Mouse (Mus musculus): ENCODE data around the gene Lce3b. TPM values are rescaled to one million over a fixed set of nuclear protein-coding genes. Genes with fewer than 3 reads are reported as not detected.
A peak's percentile ranks its signal among the peaks of the same experiment; 100 is the strongest.

Gene Lce3b
- not detected for total RNA-seq (2021)
- long read RNA-seq, experiment 1 = 0 reads
- long read RNA-seq, experiment 2 = 0 reads

- DNase-seq (ENCODE audit: low spot score in 2 of 2) = no peak
Measured at GRCm38 (mm10) chr3:92932679-92933078, at the start of gene Lce3b. Lce3b (plus strand) TSS chr3:92932979.

GRCm38 (mm10) chr3:92894063-92894462 lies 38.7 kb upstream of the Lce3b start:
- no peak for DNase-seq (ENCODE audit: low spot score in 2 of 2)

DNA sequence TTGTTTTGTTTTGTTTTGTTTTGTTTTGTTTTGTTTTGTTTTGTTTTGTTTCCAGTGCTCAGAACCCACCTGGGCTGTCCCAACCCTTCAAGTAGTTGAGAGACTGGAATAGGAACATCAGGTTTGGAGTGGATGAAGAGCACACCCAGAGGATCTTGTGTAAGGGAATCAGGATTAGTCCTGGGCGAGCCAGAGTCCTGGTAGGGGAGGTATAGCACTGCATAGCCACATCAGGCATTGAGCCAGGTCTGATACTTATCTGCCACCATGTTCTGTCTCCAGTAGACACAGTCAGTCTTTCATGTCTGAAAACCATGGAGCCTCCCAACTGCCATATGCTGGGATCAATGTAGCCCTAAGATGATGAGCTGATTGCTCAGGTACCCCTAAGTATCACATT lies 38.3 kb upstream of the Lce3b start:
- DNase-seq (ENCODE audit: low spot score in 2 of 2) = no peak

GRCm38 (mm10) chr3:92902992-92903391 lies 29.8 kb upstream of the Lce3b start:
- DNase-seq (ENCODE audit: low spot score in 2 of 2) = peak; percentile 27 to 45

- DNase-seq (ENCODE audit: low spot score in 2 of 2) = no peak
Measured at GRCm38 (mm10) chr3:92903640-92904039, 29.1 kb upstream of the Lce3b start.

GRCm38 (mm10) chr3:92905182-92905581 lies 27.6 kb upstream of the Lce3b start:
- no peak for DNase-seq (ENCODE audit: low spot score in 2 of 2)

GRCm38 (mm10) chr3:92907571-92907970 lies 25.2 kb upstream of the Lce3b start:
- DNase-seq (ENCODE audit: low spot score in 2 of 2) = peak in 1 of 2 experiments; percentile 2

DNA sequence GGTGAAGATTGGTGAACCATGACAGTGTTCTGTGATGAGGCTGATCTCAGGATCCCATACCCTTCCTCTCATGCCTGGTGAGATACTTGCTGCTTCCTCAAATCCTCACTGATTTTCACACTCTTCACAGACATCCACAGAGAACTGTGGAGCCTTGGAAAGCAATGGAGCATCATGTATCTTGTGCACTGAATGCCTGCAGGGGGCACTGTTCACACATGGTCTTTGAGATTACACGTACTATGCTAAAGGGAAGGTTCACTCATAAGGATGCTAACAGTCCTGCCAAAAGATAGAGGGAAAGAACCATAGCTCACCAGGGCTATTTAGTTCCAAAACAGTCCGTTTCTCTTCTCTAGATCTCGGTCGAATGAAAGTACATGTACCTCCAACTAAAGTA lies 12.4 kb upstream of the Lce3b start:
- DNase-seq (ENCODE audit: low spot score in 2 of 2) = peak; percentile 12 to 20

DNA sequence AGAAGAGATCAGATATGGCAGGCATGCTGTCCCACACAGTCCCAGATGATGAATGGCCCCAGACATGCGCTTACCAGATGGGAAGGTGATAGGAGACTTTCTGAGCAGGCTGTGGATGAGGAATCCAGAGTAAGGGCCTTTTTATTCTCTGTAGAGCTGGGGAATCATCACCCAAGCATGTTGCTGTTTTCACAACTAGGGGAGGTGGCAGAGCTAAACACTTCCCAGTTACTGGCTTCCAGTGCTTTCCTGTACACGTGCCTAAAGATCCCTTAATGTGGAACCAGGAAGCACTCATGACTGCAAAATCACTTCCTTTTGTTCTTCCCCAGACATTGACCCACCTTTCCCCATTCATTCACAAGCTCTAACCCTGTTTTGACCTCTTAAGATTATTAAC lies 6.6 kb upstream of the Lce3b start, which contains the start of gene Lce3a:
Gene Lce3a, minus strand, starts transcription at position 101 of the 400 bp plus-strand sequence.
- DNase-seq (ENCODE audit: low spot score in 2 of 2) = no peak

DNA sequence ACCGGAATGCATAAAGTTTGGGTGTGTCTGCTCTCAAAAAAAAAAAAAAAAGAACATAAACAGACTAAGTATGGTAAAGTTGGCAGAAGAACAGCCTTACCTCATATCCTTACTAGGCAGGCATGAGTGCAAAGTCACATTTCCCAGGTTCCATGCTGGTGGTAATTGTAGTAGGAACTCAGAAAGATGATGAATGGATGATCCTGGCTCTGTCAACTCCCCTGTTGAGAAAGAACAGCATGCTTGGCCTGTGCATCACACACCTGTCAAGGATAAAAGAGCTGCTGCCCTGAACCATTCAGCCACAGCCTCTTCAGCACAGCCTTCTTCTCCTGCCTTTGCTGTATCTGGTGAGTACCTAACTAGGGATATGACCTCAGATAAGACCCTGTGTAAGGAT lies 11.4 kb downstream of the Lce3b start, which contains the start of gene Lce3c:
Gene Lce3c, plus strand, starts transcription at position 301 of the 400 bp plus-strand sequence.
- DNase-seq (ENCODE audit: low spot score in 2 of 2) = no peak

GRCm38 (mm10) chr3:92957090-92957489 lies 24.3 kb downstream of the Lce3b start, which contains the start of gene Lce3d:
Lce3d (plus strand) TSS chr3:92957390.
- no peak for DNase-seq (ENCODE audit: low spot score in 2 of 2)

GRCm38 (mm10) chr3:92966761-92967160 lies 34.0 kb downstream of the Lce3b start, which contains the start of gene Lce3e:
Lce3e (plus strand) TSS chr3:92967061.
- no peak for DNase-seq (ENCODE audit: low spot score in 2 of 2)

GRCm38 (mm10) chr3:92978484-92978883 lies 45.7 kb downstream of the Lce3b start:
- DNase-seq (ENCODE audit: low spot score in 2 of 2) = no peak

Other genes with a start within 250 kb of the Lce3b start
- not detected for gene Lce1d, start 245.8 kb upstream of the Lce3b start, total RNA-seq (2021)
- not detected for gene Lce1e, start 223.9 kb upstream of the Lce3b start, total RNA-seq (2021)
- gene Lce1f, start 212.6 kb upstream of the Lce3b start, total RNA-seq (2021) = not detected
- gene Gm38119, start 193.9 kb upstream of the Lce3b start, total RNA-seq (2021) = not detected
- gene Lce1g, start 180.6 kb upstream of the Lce3b start, total RNA-seq (2021) = not detected
- gene Lce1h, start 167.9 kb upstream of the Lce3b start, total RNA-seq (2021) = not detected
- gene Lce1i, start 154.1 kb upstream of the Lce3b start, total RNA-seq (2021) = not detected
- not detected for gene Lce1j, start 142.5 kb upstream of the Lce3b start, total RNA-seq (2021)
- not detected for gene Lce1k, start 125.1 kb upstream of the Lce3b start, total RNA-seq (2021)
- not detected for gene Kprp, start 105.7 kb upstream of the Lce3b start, total RNA-seq (2021)
- gene Lce1l, start 81.7 kb upstream of the Lce3b start, total RNA-seq (2021) = not detected
- gene 2310050C09Rik, start 62.8 kb upstream of the Lce3b start, total RNA-seq (2021) = not detected
- gene Lce3a, start 6.7 kb upstream of the Lce3b start, total RNA-seq (2021) = not detected
- gene Lce3c, start 11.5 kb downstream of the Lce3b start, total RNA-seq (2021) = not detected
- gene Lce3d, start 24.4 kb downstream of the Lce3b start, total RNA-seq (2021) = not detected
- not detected for gene Lce3e, start 34.1 kb downstream of the Lce3b start, total RNA-seq (2021)
- gene Lce3f, start 59.2 kb downstream of the Lce3b start, total RNA-seq (2021) = not detected
- gene Crct1, start 82.7 kb downstream of the Lce3b start, total RNA-seq (2021) = not detected
- gene Lce1m, start 86.1 kb downstream of the Lce3b start, total RNA-seq (2021) = not detected
- gene Gm4858, start 135.8 kb downstream of the Lce3b start, total RNA-seq (2021) = not detected
- gene Crnn, start 211.8 kb downstream of the Lce3b start, total RNA-seq (2021) = not detected

Measured in adrenal gland, adult 18-20 months (tissue).